Mouse (Mus musculus): ENCODE data around the gene Eno3. TPM values are rescaled to one million over a fixed set of nuclear protein-coding genes. Genes with fewer than 3 reads are reported as not detected.

Gene Eno3
- polyA plus RNA-seq, 1 experiment from 2014 or later, result 126 TPM

DNA sequence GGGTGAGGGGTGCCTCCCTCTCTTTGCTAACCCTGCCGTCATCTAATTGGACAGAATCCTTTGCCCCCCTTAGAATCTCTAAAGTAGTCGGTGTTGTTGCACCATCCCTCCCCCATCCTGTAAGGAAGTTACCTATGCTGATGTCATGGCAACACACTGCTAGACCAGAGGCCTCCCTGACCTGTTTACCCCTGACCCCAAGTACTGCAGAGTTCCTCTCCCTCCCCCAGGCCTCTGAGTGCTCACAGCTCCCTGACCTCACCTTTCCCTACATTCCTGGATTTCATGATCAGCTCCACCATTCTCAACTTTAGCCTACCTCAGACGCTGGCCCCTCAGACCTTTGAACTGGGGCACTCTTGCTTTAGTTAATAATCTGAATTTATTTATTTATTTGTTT is 49.1 kb downstream of the Eno3 start:
- H3K36me3 ChIP-seq (ENCODE audit: control insufficient read depth, insufficient read depth, low read length), result peaks cover 14% of the 10 kb centered on the region
- WGBS, result 65% methylated on average over 3 of the region's 3 CpGs
- H3K27ac ChIP-seq (ENCODE audit: low read length), result no peak overlapping the region
- no peak for ATAC-seq (ENCODE audit: insufficient read depth, low FRiP score)
- H3K4me2 ChIP-seq (ENCODE audit: low read depth, low read length), result no peak overlapping the region
- H3K4me3 ChIP-seq (replicated peaks; ENCODE audit: low read length), result no peak overlapping the region
- no peaks in the 10 kb centered on the region for H3K27me3 ChIP-seq (ENCODE audit: control insufficient read depth, insufficient read depth, low read length)
- H3K4me1 ChIP-seq (ENCODE audit: control insufficient read depth, insufficient read depth, low read length), result peaks cover 17% of the 10 kb centered on the region
- H3K9me3 ChIP-seq (replicated peaks; ENCODE audit: control insufficient read depth, low read length), result no peaks in the 10 kb centered on the region
- no peak overlapping the region for H3K9ac ChIP-seq (ENCODE audit: low read length)

DNA sequence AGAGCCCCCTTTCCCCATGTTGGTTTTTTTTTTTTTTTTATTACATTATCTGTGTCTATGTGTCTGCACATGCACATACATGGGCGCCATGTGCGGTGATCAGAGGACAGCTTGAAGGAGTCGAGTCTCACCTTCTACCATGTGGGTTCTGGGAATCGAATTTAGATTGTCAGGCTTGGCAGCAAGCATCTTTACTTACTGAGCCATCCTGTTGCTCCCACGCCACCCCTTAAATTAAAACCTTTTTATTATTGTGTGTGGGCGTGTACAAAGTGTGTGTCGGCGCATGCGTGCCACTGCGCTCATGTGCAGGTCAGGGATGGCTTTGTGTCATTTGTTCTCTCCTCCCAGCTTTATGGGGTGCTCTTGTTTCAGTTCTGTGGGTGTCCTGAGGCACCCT is 54.0 kb downstream of the Eno3 start:
- peaks cover 15% of the 10 kb centered on the region for H3K36me3 ChIP-seq (ENCODE audit: control insufficient read depth, insufficient read depth, low read length)
- no peak overlapping the region for H3K4me2 ChIP-seq (ENCODE audit: low read depth, low read length)
- 93% methylated on average over 10 of the region's 10 CpGs for WGBS

More for the DNA sequence above, 54.0 kb downstream of the Eno3 start:
- H3K9ac ChIP-seq (ENCODE audit: low read length), result no peak overlapping the region
- H3K4me1 ChIP-seq (ENCODE audit: control insufficient read depth, insufficient read depth, low read length), result no peaks in the 10 kb centered on the region
- no peak for ATAC-seq (ENCODE audit: insufficient read depth, low FRiP score)
- H3K27ac ChIP-seq (ENCODE audit: low read length), result no peak overlapping the region
- H3K4me3 ChIP-seq (replicated peaks; ENCODE audit: low read length), result no peak overlapping the region
- no peaks in the 10 kb centered on the region for H3K27me3 ChIP-seq (ENCODE audit: control insufficient read depth, insufficient read depth, low read length)
- H3K9me3 ChIP-seq (replicated peaks; ENCODE audit: control insufficient read depth, low read length), result no peaks in the 10 kb centered on the region

Small RNA genes within 50 kb of the gene (microRNA-seq; reads per million reads assigned to microRNA genes)
- not detected for gene Mir6925

Other genes starting within 250 kb of the Eno3 start
- 32.0 and 32.2 TPM in 2 replicates for gene Pelp1, start 247.2 kb upstream of the Eno3 start, polyA plus RNA-seq (2015; fragmentation: Nextera tagmentation; extraction: Ambion mirVana)
- gene Arrb2, start 224.6 kb upstream of the Eno3 start, polyA plus RNA-seq (2015; fragmentation: Nextera tagmentation; extraction: Ambion mirVana), result 14.7 and 14.8 TPM in 2 replicates
- 37.4 and 37.9 TPM in 2 replicates for gene Med11, start 205.3 kb upstream of the Eno3 start, polyA plus RNA-seq (2015; fragmentation: Nextera tagmentation; extraction: Ambion mirVana)
- gene Zmynd15, start 197.8 kb upstream of the Eno3 start, polyA plus RNA-seq (2015; fragmentation: Nextera tagmentation; extraction: Ambion mirVana), result 0.45 and 0.97 TPM in 2 replicates
- gene Cxcl16, start 197.2 kb upstream of the Eno3 start, polyA plus RNA-seq (2015; fragmentation: Nextera tagmentation; extraction: Ambion mirVana), result 9.0 and 10.5 TPM in 2 replicates
- gene Tm4sf5, start 152.0 kb upstream of the Eno3 start, polyA plus RNA-seq (2015; fragmentation: Nextera tagmentation; extraction: Ambion mirVana), result 58.3 and 60.0 TPM in 2 replicates
- gene Vmo1, start 142.6 kb upstream of the Eno3 start, polyA plus RNA-seq (2015; fragmentation: Nextera tagmentation; extraction: Ambion mirVana), result 0.36 and 0.92 TPM in 2 replicates
- gene Gltpd2, start 138.0 kb upstream of the Eno3 start, polyA plus RNA-seq (2015; fragmentation: Nextera tagmentation; extraction: Ambion mirVana), result 1.9 and 2.0 TPM in 2 replicates
- gene Psmb6, start 131.8 kb upstream of the Eno3 start, polyA plus RNA-seq (2015; fragmentation: Nextera tagmentation; extraction: Ambion mirVana), result 614 and 657 TPM in 2 replicates
- not detected in 2 replicates for gene Gm40193, start 124.3 kb upstream of the Eno3 start, polyA plus RNA-seq (2015; fragmentation: Nextera tagmentation; extraction: Ambion mirVana)
- gene Pld2, start 117.1 kb upstream of the Eno3 start, polyA plus RNA-seq (2015; fragmentation: Nextera tagmentation; extraction: Ambion mirVana), result 17.8 and 21.5 TPM in 2 replicates
- 12.5 and 13.0 TPM in 2 replicates for gene Mink1, start 94.3 kb upstream of the Eno3 start, polyA plus RNA-seq (2015; fragmentation: Nextera tagmentation; extraction: Ambion mirVana)
- not detected in 2 replicates for gene 4930544D05Rik, start 41.4 kb upstream of the Eno3 start, polyA plus RNA-seq (2015; fragmentation: Nextera tagmentation; extraction: Ambion mirVana)
- gene Chrne, start 38.0 kb upstream of the Eno3 start, polyA plus RNA-seq (2015; fragmentation: Nextera tagmentation; extraction: Ambion mirVana), result 0.37 TPM in 1 of 2 replicates, not detected in the other
- gene Gp1ba, start 18.1 kb upstream of the Eno3 start, polyA plus RNA-seq (2015; fragmentation: Nextera tagmentation; extraction: Ambion mirVana), result 0.16 and 0.19 TPM in 2 replicates
- gene Rnf167, start 10.0 kb upstream of the Eno3 start, polyA plus RNA-seq (2015; fragmentation: Nextera tagmentation; extraction: Ambion mirVana), result 104 and 111 TPM in 2 replicates
- gene Slc25a11, start 9.7 kb upstream of the Eno3 start, polyA plus RNA-seq (2015; fragmentation: Nextera tagmentation; extraction: Ambion mirVana), result 163 and 169 TPM in 2 replicates
- 1,820 and 1,821 TPM in 2 replicates for gene Pfn1, start 2.6 kb upstream of the Eno3 start, polyA plus RNA-seq (2015; fragmentation: Nextera tagmentation; extraction: Ambion mirVana)
- gene Spag7, start 12.2 kb downstream of the Eno3 start, polyA plus RNA-seq (2015; fragmentation: Nextera tagmentation; extraction: Ambion mirVana), result 148 and 149 TPM in 2 replicates
- 14.2 and 15.8 TPM in 2 replicates for gene Camta2, start 30.9 kb downstream of the Eno3 start, polyA plus RNA-seq (2015; fragmentation: Nextera tagmentation; extraction: Ambion mirVana)
- 1.3 and 1.5 TPM in 2 replicates for gene Inca1, start 43.0 kb downstream of the Eno3 start, polyA plus RNA-seq (2015; fragmentation: Nextera tagmentation; extraction: Ambion mirVana)
- 2.6 and 3.0 TPM in 2 replicates for gene Kif1c, start 43.3 kb downstream of the Eno3 start, polyA plus RNA-seq (2015; fragmentation: Nextera tagmentation; extraction: Ambion mirVana)
- gene Zfp3, start 107.0 kb downstream of the Eno3 start, polyA plus RNA-seq (2015; fragmentation: Nextera tagmentation; extraction: Ambion mirVana), result 5.0 and 5.9 TPM in 2 replicates
- 0.66 TPM in 1 of 2 replicates, not detected in the other for gene Scimp, start 155.4 kb downstream of the Eno3 start, polyA plus RNA-seq (2015; fragmentation: Nextera tagmentation; extraction: Ambion mirVana)
- gene Rabep1, start 187.6 kb downstream of the Eno3 start, polyA plus RNA-seq (2015; fragmentation: Nextera tagmentation; extraction: Ambion mirVana), result 22.2 and 27.5 TPM in 2 replicates

Data from stomach, embryonic 16.5 days (tissue).